Mouse (Mus musculus): Measurements from ENCODE around the gene Tbcb.
A peak's percentile ranks its signal among the peaks of the same experiment; 100 is the strongest.
"Not testable (repeated sequence)": the region's sequence is repeated elsewhere in the genome, so short reads cannot be mapped to it uniquely, and the experiment has no call there.

Tbcb gene

DNA sequence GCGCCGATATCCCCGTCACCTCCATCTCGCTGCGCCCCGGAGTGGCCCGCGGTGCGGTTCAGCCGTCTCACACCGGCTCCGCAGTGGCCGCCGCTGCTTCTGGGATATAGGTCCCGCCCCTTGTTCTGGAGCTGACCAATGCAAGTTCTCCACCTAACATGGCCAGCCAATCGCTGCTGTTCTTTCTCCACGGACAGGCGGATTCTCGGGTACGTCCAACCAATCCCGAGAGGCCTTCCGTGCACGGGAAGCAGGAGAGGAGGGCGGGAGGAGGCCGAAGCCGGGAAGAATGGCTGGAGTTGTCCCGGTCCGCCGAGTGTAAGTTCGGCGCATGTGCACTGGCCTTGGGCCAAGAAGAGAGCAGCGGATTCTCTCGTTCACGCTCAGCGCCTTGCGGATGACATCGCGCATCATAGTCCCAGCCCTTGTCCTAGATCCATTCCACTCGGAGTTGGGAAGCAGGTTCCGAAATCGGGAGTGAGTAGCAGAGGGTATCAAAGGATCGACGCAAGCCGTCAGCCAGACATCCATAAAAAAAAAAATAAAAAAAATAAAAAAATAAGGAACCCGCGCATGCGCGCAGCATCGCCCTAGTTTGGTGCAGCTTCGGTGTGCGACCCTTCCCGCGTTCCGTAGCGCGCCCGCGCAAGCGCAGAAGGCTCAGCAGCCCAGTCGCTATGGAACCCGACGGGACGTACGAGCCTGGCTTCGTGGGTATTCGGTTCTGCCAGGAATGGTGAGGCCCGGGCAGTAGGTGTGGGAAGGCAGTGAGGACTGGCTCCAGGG, at the start of gene Tbcb, which contains the start of gene Polr2i:
TSS of gene Tbcb (minus strand) at position 604 of the 786 bp plus-strand sequence.
TSS of gene Polr2i (plus strand) at position 280 of the 786 bp plus-strand sequence.
- DNase-seq (ENCODE audit: low spot score), result peak; percentile 91

DNA sequence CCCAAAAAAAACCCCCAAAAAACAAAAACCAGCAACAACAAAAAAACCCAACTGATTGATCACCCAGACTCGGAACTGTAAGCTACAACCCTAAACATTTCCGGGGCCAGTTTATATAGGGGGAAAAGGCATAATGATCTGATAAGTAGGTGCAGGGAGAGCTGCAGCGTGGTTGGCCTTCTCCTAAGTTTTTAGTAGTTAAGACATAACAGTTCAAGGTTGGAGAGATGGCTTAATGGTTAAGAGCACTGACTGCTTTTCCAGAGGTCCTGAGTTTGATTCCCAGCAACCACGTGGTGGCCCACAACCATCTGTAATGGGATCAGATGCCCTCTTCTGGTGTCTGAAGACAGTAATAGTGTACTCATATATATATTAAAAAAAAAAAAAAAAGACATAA, 49.5 kb upstream of the Tbcb start:
- no peak for DNase-seq (ENCODE audit: low spot score)

DNA sequence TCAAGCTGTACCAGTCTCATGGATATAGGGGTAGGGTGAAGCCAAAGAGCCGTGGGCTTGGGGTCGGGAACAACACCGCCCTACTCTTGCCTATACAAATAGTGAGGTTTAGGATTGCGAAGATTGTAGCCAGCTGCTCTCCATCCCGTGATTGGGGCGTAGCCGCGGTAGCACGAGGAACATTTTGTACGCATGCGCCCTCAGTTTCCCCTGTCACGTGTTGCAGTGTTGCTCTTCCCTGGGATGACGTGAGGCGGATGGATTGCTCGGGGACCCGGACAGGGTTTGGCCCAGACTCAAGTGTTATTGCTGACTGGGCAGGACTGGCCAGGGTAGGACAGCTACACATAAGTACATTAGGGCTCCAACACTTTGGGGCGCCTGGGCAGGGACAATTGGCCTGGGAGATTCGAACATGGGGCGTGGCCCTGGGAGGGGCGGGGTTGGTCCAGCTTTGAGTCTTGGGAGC, 48.6 kb upstream of the Tbcb start:
- peak; percentile 71 for DNase-seq (ENCODE audit: low spot score)

DNA sequence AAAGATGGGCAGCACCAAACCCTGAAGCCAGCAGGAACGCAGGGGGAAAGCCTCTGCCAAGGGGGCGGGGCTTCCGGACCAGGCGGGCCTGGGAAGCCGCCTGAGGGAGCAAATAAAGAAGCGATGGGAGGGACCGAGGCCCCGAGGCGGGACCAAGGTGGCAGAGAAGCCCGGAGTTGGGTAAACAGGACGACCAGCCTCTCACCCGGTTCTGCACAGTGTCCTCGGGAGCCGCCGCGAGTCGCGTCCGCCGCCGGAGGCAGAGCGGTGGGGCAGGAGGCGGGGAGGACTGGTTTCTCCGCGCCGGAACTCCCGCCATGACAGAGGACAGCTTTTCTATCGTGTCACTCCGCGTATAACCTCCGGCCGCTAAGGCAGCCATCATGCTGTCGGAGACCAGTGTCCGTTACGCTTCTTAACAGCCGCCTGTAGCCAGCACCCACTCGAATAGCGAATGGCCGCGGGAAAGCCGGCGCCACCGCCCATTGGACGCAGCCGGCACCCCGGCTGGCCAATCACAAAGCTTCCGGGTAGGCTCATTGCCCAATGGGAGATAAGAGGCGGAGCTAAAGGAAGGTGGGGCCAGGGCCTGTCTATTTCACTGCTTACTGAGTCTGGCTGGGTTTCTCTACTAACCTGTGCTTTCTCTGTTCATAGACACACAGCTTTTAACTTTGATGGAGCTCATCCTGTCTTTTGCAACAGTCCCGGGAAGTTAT, 48.0 kb upstream of the Tbcb start, which contains the start of the genes Thap8 and Wdr62:
TSS of gene Thap8 (plus strand) at position 144 of the 719 bp plus-strand sequence.
TSS of gene Wdr62 (minus strand) at position 469 of the 719 bp plus-strand sequence.
- DNase-seq (ENCODE audit: low spot score), result peak; percentile 88

DNA sequence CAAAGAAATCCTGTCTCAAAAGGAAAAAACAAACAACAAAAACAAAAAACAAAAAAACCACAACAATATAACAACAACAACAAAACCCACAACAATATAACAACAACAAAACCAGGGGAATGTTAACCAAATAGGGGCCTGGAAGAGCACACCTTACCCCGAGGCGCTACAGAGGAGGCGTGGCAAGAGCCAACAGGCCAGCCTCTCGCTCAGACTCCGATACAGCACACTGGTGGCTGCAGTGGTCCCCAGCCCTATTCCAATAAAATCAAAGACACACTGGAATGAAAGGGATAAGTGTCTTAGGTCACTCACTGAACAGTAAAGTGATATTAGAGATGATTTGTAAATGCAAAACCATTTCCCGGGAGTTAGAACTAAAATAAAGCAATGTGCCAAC, 47.5 kb upstream of the Tbcb start:
- no peak for DNase-seq (ENCODE audit: low spot score)

DNA sequence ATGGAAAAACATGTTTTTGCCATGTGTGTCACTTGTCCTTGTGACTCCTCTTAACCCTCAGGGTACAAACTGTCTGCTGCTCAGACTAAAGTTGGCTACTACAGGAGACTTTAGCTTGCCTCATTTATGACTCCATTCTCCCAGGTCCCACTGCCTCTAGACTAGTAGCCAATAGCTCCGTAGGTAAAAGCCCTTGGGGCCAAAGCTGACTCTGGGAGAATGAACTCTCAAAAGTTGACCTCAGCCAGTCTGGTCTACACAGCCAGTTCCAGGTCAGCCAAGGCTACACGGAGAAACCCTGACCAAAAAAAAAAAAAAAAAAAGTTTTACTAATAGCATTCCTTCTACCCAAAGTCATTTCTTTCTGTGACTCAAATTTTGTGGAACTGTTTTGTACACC, 46.8 kb upstream of the Tbcb start:
- no peak for DNase-seq (ENCODE audit: low spot score)

DNA sequence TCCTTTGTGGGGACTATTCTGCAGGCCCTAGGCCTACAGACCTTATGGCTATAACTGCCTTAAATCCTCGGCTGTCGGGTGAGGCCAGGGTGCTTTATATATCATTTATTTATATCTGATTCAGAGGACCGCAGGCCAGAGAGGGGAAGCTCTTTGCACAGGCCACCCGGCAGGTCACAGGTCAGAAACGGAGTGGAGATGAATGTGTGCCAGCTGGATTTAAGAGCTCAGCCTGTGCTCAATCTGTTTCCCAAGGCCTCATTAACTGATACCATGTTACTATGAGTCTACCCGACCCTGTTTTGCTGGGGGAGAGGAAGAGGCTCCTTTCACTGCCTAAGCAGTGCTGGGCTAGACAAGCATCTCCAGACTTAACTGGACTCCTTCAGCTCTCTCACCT, 42.3 kb upstream of the Tbcb start:
- no peak for DNase-seq (ENCODE audit: low spot score)

DNA sequence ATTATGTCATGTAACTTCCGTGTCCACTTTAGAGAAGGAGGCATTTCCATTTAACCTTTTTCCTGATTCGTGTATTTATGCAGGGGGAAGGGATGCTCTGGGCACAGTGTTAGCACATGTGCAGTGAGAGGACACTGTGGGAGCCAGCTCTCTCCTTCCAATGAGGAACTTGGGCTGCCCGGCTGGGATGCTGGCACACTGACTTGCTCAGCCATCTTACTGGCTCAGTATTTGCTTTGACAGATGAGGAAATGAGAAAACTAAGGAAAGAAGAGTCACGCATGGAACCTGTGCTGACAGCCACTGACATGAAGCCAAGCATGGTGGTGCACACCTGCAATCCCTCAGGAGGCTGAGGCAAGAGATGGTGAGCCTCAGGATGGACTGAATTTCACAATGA, 37.6 kb upstream of the Tbcb start:
- DNase-seq (ENCODE audit: low spot score), result no peak

DNA sequence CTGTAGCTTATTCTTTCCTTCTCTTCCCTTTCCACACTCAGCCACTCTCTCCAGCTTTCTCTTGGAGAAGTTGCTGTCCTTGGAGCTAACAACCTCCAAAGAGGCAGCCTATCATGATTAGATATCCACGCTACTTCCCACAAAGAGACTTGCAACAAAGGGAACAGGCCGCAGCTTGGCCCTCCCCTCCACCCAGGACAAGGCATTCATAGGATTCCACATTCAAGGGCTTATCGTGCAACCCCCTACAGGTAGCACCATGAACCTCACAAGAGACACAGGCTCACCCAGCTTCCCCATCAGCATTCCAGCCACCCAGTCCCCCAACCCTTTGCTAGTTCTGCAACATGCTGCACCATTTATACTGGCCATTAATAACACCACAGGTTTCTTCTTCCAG, 34.7 kb upstream of the Tbcb start:
- no peak for DNase-seq (ENCODE audit: low spot score)

DNA sequence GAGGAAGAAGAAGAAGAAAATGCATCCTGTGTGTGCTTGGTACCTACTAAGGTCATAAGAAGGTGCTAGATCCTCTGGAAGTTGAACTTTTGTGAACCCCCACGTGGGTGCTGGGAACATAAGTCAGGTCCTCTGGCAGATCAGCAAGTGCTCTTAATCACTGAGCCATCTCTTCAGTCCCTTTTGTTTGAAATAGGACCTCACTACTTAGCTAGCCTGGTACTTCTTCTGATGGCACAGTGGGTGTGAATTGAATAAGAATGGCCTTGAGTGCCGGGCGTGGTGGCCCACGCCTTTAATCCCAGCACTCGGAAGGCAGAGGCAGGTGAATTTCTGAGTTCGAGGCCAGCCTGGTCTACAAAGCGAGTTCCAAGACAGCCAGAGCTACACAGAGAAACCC, 33.9 kb upstream of the Tbcb start:
- DNase-seq (ENCODE audit: low spot score), result no peak

DNA sequence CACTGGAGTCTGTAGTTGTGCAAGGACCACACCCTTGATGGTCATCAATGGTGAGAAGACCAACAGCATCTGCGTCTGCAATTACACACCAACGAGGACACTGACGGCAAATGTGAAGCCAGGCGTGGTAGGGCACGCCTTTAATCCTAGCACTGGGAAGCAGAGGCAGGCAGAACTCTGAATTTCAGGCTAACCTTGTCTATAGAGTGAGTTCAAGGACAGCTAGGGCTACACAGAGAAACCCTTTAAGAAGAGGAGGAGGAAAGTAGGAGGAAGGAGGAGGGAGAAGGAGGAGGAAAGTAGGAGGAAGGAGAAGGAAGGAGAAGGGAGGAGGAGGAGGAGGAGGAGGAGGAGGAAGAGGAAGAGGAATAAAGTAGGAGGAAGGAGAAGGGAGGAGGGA, 33.5 kb upstream of the Tbcb start:
- no peak for DNase-seq (ENCODE audit: low spot score)

DNA sequence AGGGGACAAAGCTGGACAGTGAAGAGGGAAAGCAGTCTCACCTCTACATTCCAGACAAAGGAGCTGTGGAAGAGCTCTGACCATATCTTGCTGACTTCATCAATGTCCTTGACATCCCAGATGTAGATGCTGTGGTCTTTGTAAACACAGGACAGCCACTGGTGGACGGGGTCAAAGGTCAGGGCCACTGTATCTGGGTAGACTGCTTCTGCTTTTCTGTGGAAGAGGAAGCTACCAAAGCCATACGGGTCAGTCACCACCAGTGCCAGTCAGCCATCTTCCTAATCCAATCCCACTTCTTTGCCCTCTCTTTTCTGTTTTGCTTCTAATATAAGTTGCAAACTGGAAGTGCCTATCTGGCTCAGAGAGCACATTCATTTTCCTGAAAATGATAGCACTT, 33.0 kb upstream of the Tbcb start:
- no peak for DNase-seq (ENCODE audit: low spot score)

DNA sequence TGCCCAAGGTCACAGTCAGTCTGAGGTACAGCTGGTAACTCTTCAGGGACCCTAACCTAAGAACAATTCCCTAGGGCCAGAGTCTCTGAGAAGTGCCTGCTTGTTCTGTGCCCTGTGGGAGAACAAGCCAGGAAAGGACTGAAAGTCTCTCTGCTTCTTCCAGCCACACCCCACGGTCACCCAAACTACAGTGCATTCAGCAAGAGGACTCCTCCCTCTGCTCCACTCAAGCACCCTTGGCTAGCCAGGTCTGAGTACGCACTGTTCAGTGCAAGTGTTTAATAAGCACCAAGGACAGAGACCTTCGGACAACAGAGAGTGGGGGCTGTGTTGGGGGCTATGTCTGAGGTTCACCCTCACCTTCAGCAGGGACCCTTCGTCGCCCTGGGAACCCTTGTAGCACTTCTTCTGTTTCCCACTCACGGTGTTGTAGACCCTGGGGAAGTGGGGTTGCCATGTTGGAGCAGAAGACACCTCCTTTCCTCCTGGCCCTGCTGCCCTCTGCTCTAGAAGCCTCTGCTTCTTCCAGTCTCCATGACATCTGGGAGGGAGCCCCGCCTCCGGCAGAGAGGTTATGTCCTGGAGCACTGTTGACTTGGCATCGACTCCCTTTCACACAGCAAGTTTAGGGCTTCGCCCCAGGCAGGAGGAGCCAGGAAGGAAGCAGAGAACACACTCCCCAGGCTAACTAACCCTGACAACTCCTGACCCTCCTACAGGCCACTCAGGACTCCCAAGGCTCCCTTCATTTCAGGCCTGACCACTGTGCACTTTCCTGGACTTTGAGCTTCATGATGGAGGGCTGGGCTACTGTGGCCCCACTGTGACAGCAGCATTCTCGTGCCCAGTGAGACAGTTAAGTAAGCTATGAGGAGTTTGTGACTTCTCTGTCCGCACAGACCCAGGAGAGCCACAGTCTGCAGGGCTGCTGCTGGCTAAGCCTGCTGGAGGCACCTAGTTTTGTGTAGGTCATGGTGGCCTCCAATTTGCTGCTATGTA, 20.2 kb upstream of the Tbcb start:
- DNase-seq (ENCODE audit: low spot score), result no peak

DNA sequence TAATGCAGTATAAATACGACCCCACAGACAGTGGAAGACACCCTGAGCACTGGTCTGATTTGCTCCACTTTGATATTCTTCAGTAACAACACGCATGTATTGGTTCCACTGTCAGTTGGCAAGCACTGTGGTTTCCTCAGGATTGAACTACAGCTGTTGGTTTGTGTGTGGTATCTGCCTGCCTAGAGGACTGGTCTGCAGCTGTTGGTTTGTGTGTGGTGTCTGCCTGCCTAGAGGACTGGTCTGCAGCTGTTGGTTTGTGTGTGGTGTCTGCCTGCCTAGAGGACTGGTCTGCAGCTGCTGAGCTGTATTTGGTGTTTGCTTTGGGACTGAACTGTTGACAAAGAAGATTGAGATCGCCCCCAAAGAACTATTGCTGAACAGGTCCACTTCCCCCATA, 5.3 kb upstream of the Tbcb start:
- not testable (repeated sequence) for DNase-seq (ENCODE audit: low spot score)

DNA sequence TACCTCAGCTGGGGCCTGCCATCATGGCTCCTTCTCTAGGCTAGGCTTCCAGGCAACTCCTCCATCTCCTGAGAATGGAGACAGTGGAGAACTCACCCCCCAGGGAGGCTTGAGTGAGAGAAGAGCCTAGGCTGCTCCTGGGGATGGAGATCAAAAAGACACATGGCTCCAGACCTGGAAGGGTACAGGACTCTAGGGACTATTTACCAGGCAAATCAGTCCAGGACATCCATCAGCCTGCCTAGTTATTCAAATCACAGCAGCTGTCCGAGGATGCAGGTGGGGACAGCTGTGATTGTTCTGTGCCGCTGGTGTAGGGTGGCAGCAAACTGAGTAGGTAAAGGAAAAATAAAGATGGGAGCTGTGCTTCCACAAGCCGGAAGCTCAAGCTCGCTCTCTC, 3.6 kb upstream of the Tbcb start, which contains the start of gene Ovol3:
TSS of gene Ovol3 (minus strand) at position 101 of the 400 bp plus-strand sequence.
- DNase-seq (ENCODE audit: low spot score), result no peak

DNA sequence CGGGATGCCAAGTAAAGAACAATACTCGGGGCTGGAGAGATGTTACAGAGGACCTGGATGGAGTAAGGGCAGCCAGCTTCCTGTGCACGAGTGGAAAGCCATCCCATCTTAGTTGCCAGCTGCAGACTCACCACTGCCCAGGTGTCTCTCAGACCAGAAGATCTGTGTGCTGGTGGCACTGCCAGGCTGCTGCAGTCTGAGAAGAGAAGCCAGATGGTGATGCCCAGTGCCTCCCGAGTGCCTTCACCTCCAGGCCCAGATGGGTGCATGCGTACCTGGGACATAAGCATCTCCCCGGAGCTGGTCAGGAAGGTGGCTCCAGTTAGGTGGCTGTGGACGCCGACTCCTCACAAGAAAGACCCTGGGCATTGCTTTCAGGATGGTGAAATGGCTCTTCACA, 3.0 kb upstream of the Tbcb start:
- DNase-seq (ENCODE audit: low spot score), result no peak

DNA sequence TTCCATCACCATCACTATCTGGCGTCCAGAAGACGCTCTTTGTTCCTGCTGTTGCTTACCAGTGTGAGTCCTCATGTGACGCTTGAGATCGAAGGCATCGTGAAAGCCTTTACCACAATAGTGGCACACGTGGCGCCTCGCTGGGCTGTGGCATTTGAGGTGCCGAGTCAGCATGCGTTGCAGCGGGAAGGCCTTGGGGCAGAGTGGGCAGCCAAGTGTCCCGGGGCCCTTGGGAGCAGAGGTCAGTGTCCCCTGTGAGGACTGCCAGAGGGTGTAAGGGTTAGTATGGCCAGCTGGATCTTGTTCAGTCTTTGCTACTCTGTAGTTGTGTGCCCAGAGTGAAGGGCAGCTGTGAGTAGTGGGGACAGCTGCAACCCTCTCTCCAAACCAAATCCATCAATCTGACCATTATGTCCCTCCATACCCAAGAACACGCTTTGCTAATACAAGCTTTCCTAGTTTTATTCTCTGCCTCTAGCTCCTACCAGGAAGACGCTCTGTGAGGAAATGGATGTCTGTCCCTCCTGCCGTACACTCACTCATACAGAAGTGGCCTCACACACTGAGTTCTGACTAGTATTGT, 2.3 kb upstream of the Tbcb start:
- no peak for DNase-seq (ENCODE audit: low spot score)

DNA sequence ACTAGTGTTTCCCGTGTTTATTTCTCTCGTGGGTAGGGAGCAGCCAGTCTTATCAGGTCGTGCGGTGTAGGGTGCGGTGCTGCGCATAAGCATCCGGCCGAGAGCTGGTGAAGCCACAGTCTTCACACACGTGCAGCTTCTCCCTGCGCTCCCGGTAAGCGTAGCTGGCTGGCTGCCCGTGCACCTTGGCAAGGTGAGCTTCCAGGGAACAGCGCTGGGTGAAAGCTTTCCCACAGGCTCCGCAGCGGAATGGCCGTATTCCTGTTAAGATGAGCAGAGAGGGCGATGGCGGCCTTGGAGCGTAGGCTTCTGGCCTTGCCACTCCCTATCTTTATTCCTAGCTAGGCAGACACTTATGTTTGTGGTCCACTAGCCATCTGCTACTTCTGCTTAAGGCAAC, 1.3 kb upstream of the Tbcb start:
- DNase-seq (ENCODE audit: low spot score), result no peak

DNA sequence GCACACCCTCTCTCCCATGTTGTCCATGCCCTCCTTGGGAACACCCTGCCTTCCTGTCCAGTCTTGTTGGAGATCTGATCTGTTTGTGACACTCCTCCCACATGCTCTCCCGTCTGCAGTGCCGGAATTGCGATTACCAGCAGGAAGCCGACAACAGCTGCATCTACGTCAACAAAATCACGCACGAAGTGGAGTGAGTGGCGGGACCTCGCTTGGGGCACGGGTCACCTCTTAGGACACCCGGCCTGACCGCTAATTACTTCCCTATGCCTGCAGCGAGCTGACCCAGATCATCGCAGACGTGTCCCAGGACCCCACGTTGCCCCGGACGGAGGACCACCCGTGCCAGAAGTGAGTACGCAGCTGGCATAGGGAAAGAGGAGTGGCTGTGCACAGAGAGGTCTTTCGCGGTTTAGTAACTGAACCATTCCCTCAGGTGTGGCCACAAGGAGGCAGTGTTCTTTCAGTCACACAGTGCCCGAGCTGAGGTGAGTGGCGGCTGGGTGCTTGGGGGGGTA, 618 bp upstream of the Tbcb start:
- DNase-seq (ENCODE audit: low spot score), result peak; percentile 35

DNA sequence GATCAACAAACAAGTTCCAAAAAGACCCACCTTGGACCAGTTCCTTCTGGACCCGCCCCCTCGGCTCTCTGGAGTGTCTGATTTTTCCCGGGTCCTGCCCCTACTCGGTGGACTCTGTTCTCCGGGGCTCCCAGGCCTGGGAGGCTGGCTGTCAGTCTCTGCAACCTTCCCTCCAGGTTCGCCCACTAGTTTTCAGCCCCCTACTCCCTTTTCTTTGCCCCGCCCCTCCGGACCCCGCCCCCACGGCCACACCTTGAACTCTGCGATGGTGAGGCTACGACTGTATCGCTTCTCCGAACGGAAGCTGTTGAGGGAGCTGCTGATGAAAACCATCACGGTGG, 774 bp downstream of the Tbcb start:
- DNase-seq (ENCODE audit: low spot score), result no peak

DNA sequence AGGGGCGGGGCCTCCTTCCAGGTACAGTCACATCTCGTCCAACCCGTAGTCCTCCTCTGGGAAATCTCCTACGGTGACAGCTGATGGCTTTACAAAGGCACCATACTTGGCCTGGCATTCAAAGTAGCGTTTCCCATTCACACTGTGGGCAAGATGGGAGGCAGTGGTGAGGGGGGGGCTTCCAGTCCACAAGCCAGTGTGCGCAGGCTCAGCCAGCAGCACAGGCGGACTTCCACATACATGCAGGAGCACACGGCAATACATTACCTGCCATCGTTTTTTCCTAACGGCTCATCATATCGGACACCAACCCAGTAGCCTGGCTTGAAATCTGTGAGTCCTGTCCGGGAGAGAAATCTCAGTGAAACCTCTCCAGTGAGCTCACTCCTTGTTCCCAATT, 7.9 kb downstream of the Tbcb start:
- DNase-seq (ENCODE audit: low spot score), result no peak

Data from spleen, adult 12 weeks (tissue).